Comparison of ENCODE assay signal across 9 mouse cellular contexts in genomic region chr5:77406371-77406871, GRCm38 (mm10). TPM values are rescaled to one million over a fixed set of nuclear protein-coding genes. Genes with fewer than 3 reads are reported as not detected.
A peak's percentile ranks its signal among the peaks of the same experiment; 100 is the strongest.
DNase-seq lines count a peak whose midpoint lies in the region; ATAC-seq and TF ChIP-seq lines count a peak whose summit lies in the region.
"Had no signal": no experiment of that assay in that cellular context is flagged by ENCODE, and none has a peak within 500 bp of the region (broad histone marks: within the 10 kb centered on the region; RNA-seq: fewer than 3 reads in every experiment).

No protein-coding gene starts in this region.

- no peak for ATAC-seq in hindbrain, embryonic 14.5 days (ENCODE audit: low FRiP score)
- no peak for ATAC-seq in hindbrain, embryonic 12.5 days (ENCODE audit: low FRiP score)
- ATAC-seq in embryonic facial prominence, embryonic 15.5 days (ENCODE audit: insufficient number of reproducible peaks, low FRiP score, low TSS enrichment, low read depth), result no peak
- no peak for ATAC-seq in hindbrain, postnatal 0 days
- no peak for ATAC-seq in lung, embryonic 15.5 days (ENCODE audit: borderline replicate concordance, extremely low read depth, low FRiP score, low TSS enrichment)

- H3K4me2 ChIP-seq in hindbrain, embryonic 14.5 days (replicated peaks), result 0 out of 2 replicates have a peak overlapping the region, but pooled peaks have one; percentile 96
- H3K4me2 ChIP-seq in hindbrain, embryonic 12.5 days (replicated peaks), result no peak overlapping the region
- H3K4me2 ChIP-seq in embryonic facial prominence, embryonic 15.5 days (replicated peaks), result peak overlapping the region; percentile 97
- H3K4me2 ChIP-seq in hindbrain, postnatal 0 days (ENCODE audit: low read depth, low read length), result peak overlapping the region; percentile 75; the same call in 1 of the 2 replicates
- peak overlapping the region; percentile 99 for H3K4me2 ChIP-seq in lung, embryonic 15.5 days

- no peak overlapping the region for H3K27ac ChIP-seq in hindbrain, embryonic 14.5 days
- no peak overlapping the region for H3K27ac ChIP-seq in hindbrain, embryonic 12.5 days
- peak overlapping the region; percentile 83; the same call in 1 of the 2 replicates for H3K27ac ChIP-seq in embryonic facial prominence, embryonic 15.5 days (replicated peaks)
- H3K27ac ChIP-seq in hindbrain, postnatal 0 days, result peak overlapping the region; percentile 11; the same call in 1 of the 2 replicates
- peak overlapping the region; percentile 88 for H3K27ac ChIP-seq in lung, embryonic 15.5 days

- TF ChIP-seq CTCF in hindbrain, postnatal 0 days (IDR thresholded peaks at IDR 0.05; ENCODE audit: low read depth), result no peak

- H3K9me3 ChIP-seq in hindbrain, embryonic 14.5 days (ENCODE audit: control insufficient read depth, low read length), result no peaks in the 10 kb centered on the region
- H3K9me3 ChIP-seq in hindbrain, embryonic 12.5 days (replicated peaks), result no peaks in the 10 kb centered on the region
- no peaks in the 10 kb centered on the region for H3K9me3 ChIP-seq in embryonic facial prominence, embryonic 15.5 days (replicated peaks)
- no peaks in the 10 kb centered on the region for H3K9me3 ChIP-seq in hindbrain, postnatal 0 days (ENCODE audit: low read length)
- H3K9me3 ChIP-seq in lung, embryonic 15.5 days, result no peaks in the 10 kb centered on the region

- DNase-seq in hindbrain, embryonic 14.5 days (ENCODE audit: low spot score), result no peak
- no peak for DNase-seq in hindbrain, postnatal 0 days (ENCODE audit: low spot score)
- DNase-seq in layer of hippocampus, postnatal 25 days (ENCODE audit: extremely low spot score in 1 of 2, low spot score in 1 of 2), result no peak
- no peak for DNase-seq in frontal cortex, adult 2 months (ENCODE audit: extremely low spot score in 1 of 2, low spot score in 1 of 2)
- no peak for DNase-seq in cerebellum, postnatal 25 days

- WGBS in hindbrain, embryonic 14.5 days, result 58% methylated on average over 5 of the region's 5 CpGs
- 56% methylated on average over 5 of the region's 5 CpGs for WGBS in hindbrain, embryonic 12.5 days
- 38% methylated on average over 5 of the region's 5 CpGs for WGBS in embryonic facial prominence, embryonic 15.5 days
- WGBS in hindbrain, postnatal 0 days, result 45% methylated on average over 5 of the region's 5 CpGs
- 32% methylated on average over 5 of the region's 5 CpGs for WGBS in lung, embryonic 15.5 days

- 0 out of 2 replicates have a peak, but pooled peaks cover 8% of the 10 kb centered on the region for H3K4me1 ChIP-seq in hindbrain, embryonic 14.5 days (replicated peaks; ENCODE audit: control insufficient read depth, insufficient read depth, low read length)
- peaks cover 3% of the 10 kb centered on the region; the same call in 1 of the 2 replicates for H3K4me1 ChIP-seq in hindbrain, embryonic 12.5 days
- peaks cover 8% of the 10 kb centered on the region; the same call in 1 of the 2 replicates for H3K4me1 ChIP-seq in embryonic facial prominence, embryonic 15.5 days
- H3K4me1 ChIP-seq in hindbrain, postnatal 0 days (ENCODE audit: insufficient read depth, low read length), result no peaks in the 10 kb centered on the region
- H3K4me1 ChIP-seq in lung, embryonic 15.5 days, result peaks cover 22% of the 10 kb centered on the region

- H3K4me3 ChIP-seq in hindbrain, embryonic 14.5 days (replicated peaks; ENCODE audit: low read length), result no peak overlapping the region
- no peak overlapping the region for H3K4me3 ChIP-seq in hindbrain, embryonic 12.5 days
- H3K4me3 ChIP-seq in embryonic facial prominence, embryonic 15.5 days (replicated peaks), result peak overlapping the region; percentile 60
- H3K4me3 ChIP-seq in hindbrain, postnatal 0 days (ENCODE audit: low read length), result peak overlapping the region; percentile 52; the same call in 1 of the 2 replicates
- H3K4me3 ChIP-seq in lung, embryonic 15.5 days, result peak overlapping the region; percentile 69
- H3K4me3 ChIP-seq: erythroblast, embryonic 14.5 days had no signal

- H3K36me3 ChIP-seq in hindbrain, embryonic 14.5 days (replicated peaks; ENCODE audit: control insufficient read depth, insufficient read depth), result no peaks in the 10 kb centered on the region
- H3K36me3 ChIP-seq in hindbrain, embryonic 12.5 days, result no peaks in the 10 kb centered on the region
- H3K36me3 ChIP-seq in embryonic facial prominence, embryonic 15.5 days, result no peaks in the 10 kb centered on the region
- H3K36me3 ChIP-seq in hindbrain, postnatal 0 days (ENCODE audit: insufficient read depth, low read length), result no peaks in the 10 kb centered on the region
- no peaks in the 10 kb centered on the region for H3K36me3 ChIP-seq in lung, embryonic 15.5 days

- no peak overlapping the region for H3K9ac ChIP-seq in hindbrain, embryonic 14.5 days
- no peak overlapping the region for H3K9ac ChIP-seq in hindbrain, embryonic 12.5 days
- no peak overlapping the region for H3K9ac ChIP-seq in embryonic facial prominence, embryonic 15.5 days
- H3K9ac ChIP-seq in hindbrain, postnatal 0 days (replicated peaks; ENCODE audit: low read length), result no peak overlapping the region
- no peak overlapping the region for H3K9ac ChIP-seq in lung, embryonic 15.5 days

- H3K27me3 ChIP-seq in hindbrain, embryonic 14.5 days (ENCODE audit: control insufficient read depth, insufficient read depth, low read length), result peaks cover 23% of the 10 kb centered on the region
- peaks cover 34% of the 10 kb centered on the region for H3K27me3 ChIP-seq in hindbrain, embryonic 12.5 days
- no peaks in the 10 kb centered on the region for H3K27me3 ChIP-seq in embryonic facial prominence, embryonic 15.5 days
- H3K27me3 ChIP-seq in hindbrain, postnatal 0 days (ENCODE audit: insufficient read depth, low read length), result no peaks in the 10 kb centered on the region
- no peaks in the 10 kb centered on the region for H3K27me3 ChIP-seq in lung, embryonic 15.5 days

RNA-seq across cellular contexts. Expression of gene Igfbp7, which starts 1.4 kb away (rescaled TPM):
- polyA plus RNA-seq in hindbrain, embryonic 14.5 days (2014; fragmentation: Nextera tagmentation; extraction: Ambion mirVana), result 70.5 and 80.4 TPM in 2 replicates
- 32.2 and 33.7 TPM in 2 replicates for polyA plus RNA-seq in hindbrain, embryonic 12.5 days (2016; fragmentation: Nextera tagmentation; extraction: Ambion mirVana)
- polyA plus RNA-seq in embryonic facial prominence, embryonic 15.5 days (2015; fragmentation: Nextera tagmentation; extraction: Ambion mirVana), result 107 and 116 TPM in 2 replicates
- 45.7 and 59.6 TPM in 2 replicates for total RNA-seq in hindbrain, postnatal 0 days (2014; rRNA removed)
- 99.3 and 111 TPM in 2 replicates for polyA plus RNA-seq in hindbrain, postnatal 0 days (2015; fragmentation: Nextera tagmentation; extraction: Ambion mirVana)
- 77.7 and 88.4 TPM in 2 replicates for polyA plus RNA-seq in lung, embryonic 15.5 days (2015; fragmentation: Nextera tagmentation; extraction: Ambion mirVana)
- 10 to 100 TPM; 31.2 to 33.6 TPM for total RNA-seq in layer of hippocampus, postnatal 25 days (2021)
- polyA plus RNA-seq in frontal cortex, adult 2 months (2012; rRNA removed), result 97.7 and 99.9 TPM in 2 replicates

Comparison
In these comparisons a context has a peak if more than half of its experiments do, and no peak if none do; other contexts are left out.
1. H3K27ac ChIP-seq: peak in embryonic facial prominence, embryonic 15.5 days (single experiment), hindbrain, postnatal 0 days (single experiment) and lung, embryonic 15.5 days (single experiment); none in hindbrain, embryonic 14.5 days (single experiment) and hindbrain, embryonic 12.5 days (single experiment).
2. H3K4me3 ChIP-seq: peak in embryonic facial prominence, embryonic 15.5 days (single experiment), hindbrain, postnatal 0 days (single experiment) and lung, embryonic 15.5 days (single experiment); none in hindbrain, embryonic 14.5 days (single experiment) and hindbrain, embryonic 12.5 days (single experiment).